Mouse (Mus musculus): ENCODE results near the gene Kif28. TPM values are rescaled to one million over a fixed set of nuclear protein-coding genes. Genes with fewer than 3 reads are reported as not detected.

Kif28 gene
- polyA plus RNA-seq, 1 experiment, result 0.04 TPM

DNA sequence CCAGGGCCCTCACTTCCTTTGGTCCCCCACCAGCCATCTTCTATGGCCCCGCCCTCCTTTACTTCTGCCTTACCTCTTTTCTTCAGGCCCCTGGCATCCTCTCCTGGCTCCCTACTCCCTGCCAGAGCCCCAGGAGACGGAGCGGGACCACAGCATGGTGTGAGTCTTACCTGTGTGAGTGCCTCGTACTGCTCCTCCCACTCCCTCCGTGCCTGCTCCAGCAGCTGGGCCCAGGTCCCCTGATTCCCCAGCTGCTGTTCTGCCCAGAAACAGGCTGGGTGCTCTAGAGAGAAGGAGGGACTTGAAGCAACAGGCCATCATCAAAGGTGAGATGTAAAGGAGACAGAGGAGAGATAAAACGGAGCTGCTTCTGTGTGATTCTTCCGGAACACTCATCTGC, 32.4 kb downstream of the Kif28 start:
- H3K4me1 ChIP-seq (ENCODE audit: control insufficient read depth, insufficient read depth, low read length), result no peaks in the 10 kb centered on the region
- 83% methylated on average over 7 of the region's 7 CpGs for WGBS

GRCm38 (mm10) chr1:179710739-179711138, 34.3 kb downstream of the Kif28 start:
- H3K4me1 ChIP-seq (ENCODE audit: control insufficient read depth, insufficient read depth, low read length), result no peaks in the 10 kb centered on the region
- TF ChIP-seq POLR2A (IDR thresholded peaks at IDR 0.05; ENCODE audit: borderline replicate concordance, extremely low read depth, low read depth, low read length) (no peak), CTCF (IDR thresholded peaks at IDR 0.05; ENCODE audit: insufficient read depth, low read length) (no peak)
- WGBS, result 82% methylated on average over 5 of the region's 5 CpGs
- no peak overlapping the region for H3K4me3 ChIP-seq (replicated peaks; ENCODE audit: extremely low read depth, low read depth, low read length)
- DNase-seq, result no peak

More for the DNA sequence above, 32.4 kb downstream of the Kif28 start:
- no peak overlapping the region for H3K4me3 ChIP-seq (replicated peaks; ENCODE audit: extremely low read depth, low read depth, low read length)
- no peak for DNase-seq
- TF ChIP-seq POLR2A (IDR thresholded peaks at IDR 0.05; ENCODE audit: borderline replicate concordance, extremely low read depth, low read depth, low read length), result no peak
- TF ChIP-seq CTCF (IDR thresholded peaks at IDR 0.05; ENCODE audit: insufficient read depth, low read length), result no peak

- no peak for TF ChIP-seq CTCF (IDR thresholded peaks at IDR 0.05; ENCODE audit: insufficient read depth, low read length)
- no peak for TF ChIP-seq POLR2A (IDR thresholded peaks at IDR 0.05; ENCODE audit: borderline replicate concordance, extremely low read depth, low read depth, low read length)
- no peak for DNase-seq
- 65% methylated on average over 6 of the region's 6 CpGs for WGBS
- Histone ChIP-seq H3K4me1 (ENCODE audit: control insufficient read depth, insufficient read depth, low read length) (no peaks in the 10 kb centered on the region), H3K4me3 (replicated peaks; ENCODE audit: extremely low read depth, low read depth, low read length) (no peak overlapping the region)
Observed at GRCm38 (mm10) chr1:179709390-179709789, 35.7 kb downstream of the Kif28 start.

- H3K4me3 ChIP-seq (replicated peaks; ENCODE audit: extremely low read depth, low read depth, low read length), result no peak overlapping the region
- H3K4me1 ChIP-seq (ENCODE audit: control insufficient read depth, insufficient read depth, low read length), result no peaks in the 10 kb centered on the region
- no peak for DNase-seq
- TF ChIP-seq CTCF (IDR thresholded peaks at IDR 0.05; ENCODE audit: insufficient read depth, low read length) (no peak), POLR2A (IDR thresholded peaks at IDR 0.05; ENCODE audit: borderline replicate concordance, extremely low read depth, low read depth, low read length) (no peak)
- WGBS, result 80% methylated on average over 6 of the region's 6 CpGs
Observed at GRCm38 (mm10) chr1:179705154-179705553, 39.9 kb downstream of the Kif28 start.

DNA sequence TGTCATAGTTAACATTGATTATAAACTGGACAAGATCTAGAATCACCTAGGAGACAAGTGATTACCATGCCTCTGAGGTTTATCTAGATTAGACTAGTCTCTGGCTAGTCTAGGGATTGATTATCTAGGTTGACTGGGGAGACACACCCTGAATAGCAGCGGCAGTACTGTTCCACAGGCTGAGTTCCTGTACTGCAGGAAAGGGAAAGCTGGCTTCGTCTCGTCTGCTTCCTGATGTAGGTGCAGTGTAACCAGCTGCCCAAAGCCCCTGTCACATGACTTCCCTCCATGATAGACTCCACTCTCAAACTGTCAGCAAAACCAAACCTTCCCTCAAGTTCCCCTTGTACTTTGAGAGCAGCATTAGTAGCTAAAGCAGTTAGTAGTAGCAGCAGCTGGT, 40.9 kb downstream of the Kif28 start:
- WGBS, result 30% methylated on average over 3 of the region's 3 CpGs
- Histone ChIP-seq H3K4me3 (replicated peaks; ENCODE audit: extremely low read depth, low read depth, low read length) (no peak overlapping the region), H3K4me1 (ENCODE audit: control insufficient read depth, insufficient read depth, low read length) (no peaks in the 10 kb centered on the region)
- DNase-seq, result no peak
- no peak for TF ChIP-seq CTCF (IDR thresholded peaks at IDR 0.05; ENCODE audit: insufficient read depth, low read length)
- TF ChIP-seq POLR2A (IDR thresholded peaks at IDR 0.05; ENCODE audit: borderline replicate concordance, extremely low read depth, low read depth, low read length), result no peak

GRCm38 (mm10) chr1:179689479-179689878, 55.6 kb downstream of the Kif28 start:
- 65% methylated on average over 6 of the region's 6 CpGs for WGBS
- TF ChIP-seq POLR2A (IDR thresholded peaks at IDR 0.05; ENCODE audit: borderline replicate concordance, extremely low read depth, low read depth, low read length), result no peak
- no peak for TF ChIP-seq CTCF (IDR thresholded peaks at IDR 0.05; ENCODE audit: insufficient read depth, low read length)
- no peak for DNase-seq
- no peak overlapping the region for H3K4me3 ChIP-seq (replicated peaks; ENCODE audit: extremely low read depth, low read depth, low read length)
- H3K4me1 ChIP-seq (ENCODE audit: control insufficient read depth, insufficient read depth, low read length), result no peaks in the 10 kb centered on the region

- WGBS, result 82% methylated on average over 5 of the region's 5 CpGs
- H3K4me1 ChIP-seq (ENCODE audit: control insufficient read depth, insufficient read depth, low read length), result no peaks in the 10 kb centered on the region
- TF ChIP-seq POLR2A (IDR thresholded peaks at IDR 0.05; ENCODE audit: borderline replicate concordance, extremely low read depth, low read depth, low read length) (no peak), CTCF (IDR thresholded peaks at IDR 0.05; ENCODE audit: insufficient read depth, low read length) (no peak)
- no peak for DNase-seq
- H3K4me3 ChIP-seq (replicated peaks; ENCODE audit: extremely low read depth, low read depth, low read length), result no peak overlapping the region
Observed at GRCm38 (mm10) chr1:179688914-179689313, 56.2 kb downstream of the Kif28 start.

DNA sequence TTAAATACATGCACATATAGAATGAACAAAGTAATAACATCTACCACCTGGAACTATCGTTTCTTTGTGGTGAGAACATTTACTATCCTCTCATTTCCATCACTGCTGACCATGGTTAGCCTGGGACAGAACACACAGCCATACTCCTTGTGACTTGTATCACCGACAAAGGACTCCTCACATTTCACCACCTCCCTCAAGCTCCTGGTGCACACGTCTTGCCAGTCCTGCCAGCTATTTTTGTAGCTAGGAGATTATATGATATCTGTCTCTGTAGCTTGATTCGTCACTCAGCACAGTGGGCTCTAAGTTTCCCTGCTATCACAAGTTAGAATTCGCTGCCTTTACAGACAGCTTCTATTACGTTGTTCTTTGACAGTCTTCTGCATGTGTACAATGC, 56.7 kb downstream of the Kif28 start:
- no peak overlapping the region for H3K4me3 ChIP-seq (replicated peaks; ENCODE audit: extremely low read depth, low read depth, low read length)
- DNase-seq, result no peak
- WGBS, result 85% methylated on average over 6 of the region's 6 CpGs
- no peaks in the 10 kb centered on the region for H3K4me1 ChIP-seq (ENCODE audit: control insufficient read depth, insufficient read depth, low read length)
- TF ChIP-seq POLR2A (IDR thresholded peaks at IDR 0.05; ENCODE audit: borderline replicate concordance, extremely low read depth, low read depth, low read length), result no peak
- no peak for TF ChIP-seq CTCF (IDR thresholded peaks at IDR 0.05; ENCODE audit: insufficient read depth, low read length)

DNA sequence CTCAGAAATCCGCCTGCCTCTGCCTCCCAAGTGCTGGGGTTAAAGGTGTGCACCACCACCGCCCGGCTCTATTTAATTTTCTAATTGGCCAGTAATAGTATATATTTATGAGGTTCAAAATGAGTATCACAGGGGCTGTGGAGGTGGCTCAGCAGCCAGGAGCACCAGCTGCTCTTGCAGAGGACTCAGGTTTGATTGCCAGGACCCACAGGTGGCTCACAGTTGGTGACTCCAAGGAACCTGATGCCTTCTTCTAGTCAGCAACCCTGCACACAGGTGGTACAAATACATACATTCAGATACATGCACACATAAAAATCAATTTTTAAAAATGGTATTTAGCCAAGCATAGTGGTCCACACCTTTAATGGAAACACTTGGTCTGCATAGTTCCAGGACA, 57.1 kb downstream of the Kif28 start:
- Histone ChIP-seq H3K4me1 (ENCODE audit: control insufficient read depth, insufficient read depth, low read length) (no peaks in the 10 kb centered on the region), H3K4me3 (replicated peaks; ENCODE audit: extremely low read depth, low read depth, low read length) (no peak overlapping the region)
- no peak for TF ChIP-seq CTCF (IDR thresholded peaks at IDR 0.05; ENCODE audit: insufficient read depth, low read length)
- no peak for TF ChIP-seq POLR2A (IDR thresholded peaks at IDR 0.05; ENCODE audit: borderline replicate concordance, extremely low read depth, low read depth, low read length)
- DNase-seq, result no peak
- WGBS, result 96% methylated on average over 3 of the region's 3 CpGs

GRCm38 (mm10) chr1:179687305-179687704, 57.8 kb downstream of the Kif28 start:
- DNase-seq, result no peak
- Histone ChIP-seq H3K4me3 (replicated peaks; ENCODE audit: extremely low read depth, low read depth, low read length) (no peak overlapping the region), H3K4me1 (ENCODE audit: control insufficient read depth, insufficient read depth, low read length) (no peaks in the 10 kb centered on the region)
- no peak for TF ChIP-seq CTCF (IDR thresholded peaks at IDR 0.05; ENCODE audit: insufficient read depth, low read length)
- no peak for TF ChIP-seq POLR2A (IDR thresholded peaks at IDR 0.05; ENCODE audit: borderline replicate concordance, extremely low read depth, low read depth, low read length)
- 81% methylated on average over 1 of the region's 1 CpGs for WGBS
